Mouse (Mus musculus) midbrain, embryonic 14.5 days (tissue): ENCODE results near the gene Prss54. TPM values are rescaled to one million over a fixed set of nuclear protein-coding genes. Genes with fewer than 3 reads are reported as not detected.

ENCODE experiments used
- ATAC-seq: fragments of 200-750 bp; cut with Nextera tagmentation; 2 replicates; pipeline ENCODE4 v1.8.0; 2017; ENCODE audit warnings: moderate number of reproducible peaks, moderate library complexity; ENCODE audit not compliant: low FRiP score, low TSS enrichment
- DNase-seq: peaks from one replicate; pipeline ENCODE4 v3.0.0-alpha.2; 2015
- H3K27ac ChIP-seq: fragments of 300-500 bp; sonication (generic); replicated peaks from 2 replicates; pipeline ENCODE4 v1.5.1; 2014; ENCODE audit warnings: mild to moderate bottlenecking, low read depth, low read length, moderate library complexity
- H3K27me3 ChIP-seq: fragments of 300-500 bp; sonication (generic); 2 replicates; pipeline ENCODE4 v1.6.1; 2014; ENCODE audit warnings: low read length, control low read depth, mixed read lengths; ENCODE audit not compliant: control insufficient read depth, insufficient read depth
- H3K36me3 ChIP-seq: fragments of 300-500 bp; sonication (generic); 2 replicates; pipeline ENCODE4 v1.6.1; 2014; ENCODE audit warnings: low read length, control low read depth; ENCODE audit not compliant: control insufficient read depth, insufficient read depth
- H3K4me1 ChIP-seq: fragments of 300-500 bp; sonication (generic); 2 replicates; pipeline ENCODE4 v1.6.1; 2014; ENCODE audit warnings: mild to moderate bottlenecking, antibody characterized with exemption, low read length, control low read depth; ENCODE audit not compliant: control insufficient read depth, insufficient read depth
- H3K4me2 ChIP-seq: fragments of 300-500 bp; sonication (generic); 2 replicates; pipeline ENCODE4 v1.6.1; 2014; ENCODE audit warnings: mild to moderate bottlenecking, low read length, moderate library complexity
- H3K4me3 ChIP-seq: fragments of 300-500 bp; sonication (generic); replicated peaks from 2 replicates; pipeline ENCODE4 v1.5.1; 2014; ENCODE audit warnings: low read depth, low read length
- H3K9ac ChIP-seq: fragments of 300-500 bp; sonication (generic); replicated peaks from 2 replicates; pipeline ENCODE4 v1.6.1; 2014; ENCODE audit warnings: mild to moderate bottlenecking, low read length, moderate library complexity
- H3K9me3 ChIP-seq: fragments of 300-500 bp; sonication (generic); 2 replicates; pipeline ENCODE4 v1.6.1; 2016; ENCODE audit warnings: low read length, control low read depth, mixed read lengths; ENCODE audit not compliant: control insufficient read depth
- WGBS: fragments of 180-500 bp; shearing (Covaris S2); extraction: QIAGEN DNeasy Blood & Tissue Kit; methylation state at CpG from one replicate; pipeline ENCODE4 v1.1.7; 2014; 5-methylcytosine and 5-hydroxymethylcytosine counted together
- polyA plus RNA-seq: library from polyadenylated mRNA; unstranded; fragments of >200 nt; fragmentation: Nextera tagmentation; extraction: Ambion mirVana; gene quantifications from 2 replicates; pipeline ENCODE4 v1.2.1, GENCODE M21; 2014

The Prss54 gene
- polyA plus RNA-seq, 1 experiment from 2014 or later: not detected

DNA sequence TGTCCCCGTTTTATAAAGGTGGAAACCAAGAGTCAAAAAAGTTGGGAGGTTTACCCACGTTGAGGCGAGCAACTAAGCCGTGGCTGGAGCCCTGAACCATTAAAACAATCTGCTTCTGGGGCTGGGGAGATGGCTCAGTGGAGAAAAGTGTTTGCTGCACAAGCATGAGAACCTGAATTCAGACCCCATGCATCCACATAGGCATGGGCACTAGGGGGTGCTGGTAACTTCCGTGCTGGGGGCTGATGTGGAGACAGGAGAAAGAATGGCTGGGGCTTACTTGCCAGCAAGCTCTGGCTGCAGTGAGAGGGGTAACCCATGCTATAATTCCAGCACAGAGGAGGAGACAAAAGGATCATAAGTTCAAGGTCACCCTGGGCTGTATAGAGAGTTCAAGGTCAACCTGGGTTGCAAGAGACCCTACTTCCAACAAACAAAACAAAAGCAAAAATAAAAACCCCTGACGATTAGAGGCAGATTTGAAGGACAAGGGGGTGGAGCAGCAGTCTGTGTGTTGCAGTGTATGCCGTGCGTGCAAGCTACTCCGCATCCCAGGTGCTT is 47.3 kb downstream of the Prss54 start:
- 62% methylated on average over 9 of the region's 9 CpGs for WGBS
- Histone ChIP-seq H3K27me3 (no peaks in the 10 kb centered on the region), H3K4me1 (no peaks in the 10 kb centered on the region), H3K4me2 (no peak overlapping the region), H3K27ac (no peak overlapping the region), H3K9ac (no peak overlapping the region), H3K4me3 (no peak overlapping the region), H3K9me3 (no peaks in the 10 kb centered on the region), H3K36me3 (no peaks in the 10 kb centered on the region)
- no peak for DNase-seq
- no peak for ATAC-seq

DNA sequence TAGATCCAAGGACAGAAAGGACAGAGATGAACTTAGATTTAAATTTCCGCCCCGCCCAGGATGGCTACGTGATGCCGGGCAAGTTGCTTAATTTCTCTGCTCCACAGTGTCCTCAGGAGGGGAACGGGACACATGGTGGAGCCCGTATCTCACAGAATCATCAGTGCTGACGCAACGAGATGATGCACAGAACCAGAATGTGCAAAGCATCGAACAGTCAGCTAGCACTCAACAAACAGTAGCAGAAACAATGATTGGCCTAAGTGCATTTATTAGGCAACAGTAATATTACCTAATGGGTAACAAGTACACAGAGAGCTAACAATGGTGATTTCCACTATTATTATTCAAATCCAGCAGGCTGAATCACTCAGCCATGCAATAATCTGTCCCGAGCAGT is 47.9 kb downstream of the Prss54 start:
- H3K27ac ChIP-seq: no peak overlapping the region
- no peak overlapping the region for H3K9ac ChIP-seq
- no peak for DNase-seq
- H3K4me3 ChIP-seq: no peak overlapping the region
- H3K9me3 ChIP-seq: no peaks in the 10 kb centered on the region
- ATAC-seq: no peak
- 75% methylated on average over 10 of the region's 10 CpGs for WGBS
- no peak overlapping the region for H3K4me2 ChIP-seq
- no peaks in the 10 kb centered on the region for H3K27me3 ChIP-seq
- H3K36me3 ChIP-seq: no peaks in the 10 kb centered on the region
- H3K4me1 ChIP-seq: no peaks in the 10 kb centered on the region

- Histone ChIP-seq H3K4me2 (no peak overlapping the region), H3K9ac (no peak overlapping the region), H3K36me3 (no peaks in the 10 kb centered on the region), H3K9me3 (no peaks in the 10 kb centered on the region), H3K4me1 (no peaks in the 10 kb centered on the region), H3K27me3 (no peaks in the 10 kb centered on the region), H3K4me3 (no peak overlapping the region), H3K27ac (no peak overlapping the region)
- WGBS: 92% methylated on average over 4 of the region's 4 CpGs
- no peak for ATAC-seq
- DNase-seq: no peak
Measured at GRCm38 (mm10) chr8:95523991-95524390, 52.1 kb downstream of the Prss54 start.

GRCm38 (mm10) chr8:95516928-95517327 is 59.2 kb downstream of the Prss54 start:
- Histone ChIP-seq H3K4me3 (no peak overlapping the region), H3K9ac (no peak overlapping the region), H3K4me2 (no peak overlapping the region), H3K36me3 (no peaks in the 10 kb centered on the region), H3K4me1 (no peaks in the 10 kb centered on the region), H3K9me3 (no peaks in the 10 kb centered on the region), H3K27me3 (no peaks in the 10 kb centered on the region), H3K27ac (no peak overlapping the region)
- WGBS: 92% methylated on average over 6 of the region's 6 CpGs
- DNase-seq (no peak), ATAC-seq (no peak)

GRCm38 (mm10) chr8:95513219-95513618 is 62.9 kb downstream of the Prss54 start:
- WGBS: 84% methylated on average over 4 of the region's 4 CpGs
- Histone ChIP-seq H3K36me3 (no peaks in the 10 kb centered on the region), H3K9ac (no peak overlapping the region), H3K4me2 (no peak overlapping the region), H3K27ac (no peak overlapping the region), H3K4me3 (no peak overlapping the region), H3K27me3 (no peaks in the 10 kb centered on the region), H3K9me3 (no peaks in the 10 kb centered on the region), H3K4me1 (no peaks in the 10 kb centered on the region)
- ATAC-seq (no peak), DNase-seq (no peak)

DNA sequence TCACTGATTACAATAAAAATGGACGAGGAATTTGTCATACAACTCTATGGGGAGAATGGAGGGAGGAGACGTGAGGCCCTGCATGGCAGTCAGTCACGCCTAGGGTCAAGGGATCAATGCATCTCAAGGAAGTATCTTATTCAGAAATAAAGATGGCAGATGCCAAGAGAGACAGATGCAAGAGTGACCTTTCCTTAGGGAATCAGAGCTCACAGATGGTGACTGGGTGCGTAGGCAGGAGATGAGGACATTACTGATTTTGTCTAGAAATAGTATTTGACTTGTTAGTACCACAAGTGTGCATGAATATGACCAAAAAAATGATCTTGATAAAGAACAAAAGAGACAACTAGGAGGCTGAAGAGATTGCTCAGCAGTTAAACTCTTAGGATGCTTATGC is 63.9 kb downstream of the Prss54 start:
- WGBS: 37% methylated on average over 4 of the region's 4 CpGs
- Histone ChIP-seq H3K36me3 (no peaks in the 10 kb centered on the region), H3K27me3 (no peaks in the 10 kb centered on the region), H3K4me2 (no peak overlapping the region), H3K27ac (no peak overlapping the region), H3K4me1 (no peaks in the 10 kb centered on the region), H3K9me3 (no peaks in the 10 kb centered on the region), H3K4me3 (no peak overlapping the region), H3K9ac (no peak overlapping the region)
- ATAC-seq (no peak), DNase-seq (no peak)

Other genes with a start within 250 kb of the Prss54 start
- 15.9 and 17.9 TPM in 2 replicates for gene Zfp319, start 244.4 kb downstream of the Prss54 start, polyA plus RNA-seq
- 32.0 and 37.3 TPM in 2 replicates for gene Usb1, start 244.1 kb downstream of the Prss54 start, polyA plus RNA-seq
- gene Mmp15, start 224.1 kb downstream of the Prss54 start, polyA plus RNA-seq: 17.8 and 19.1 TPM in 2 replicates
- 133 TPM in 2 replicates for gene Cfap20, start 141.5 kb downstream of the Prss54 start, polyA plus RNA-seq
- 18.8 and 19.1 TPM in 2 replicates for gene Csnk2a2, start 86.3 kb downstream of the Prss54 start, polyA plus RNA-seq
- 0.66 and 0.78 TPM in 2 replicates for gene Ccdc113, start 42.3 kb downstream of the Prss54 start, polyA plus RNA-seq
- gene Gins3, start 57.1 kb upstream of the Prss54 start, polyA plus RNA-seq: 6.2 and 8.1 TPM in 2 replicates
- gene Ndrg4, start 100.6 kb upstream of the Prss54 start, polyA plus RNA-seq: 276 and 287 TPM in 2 replicates
- gene Setd6, start 139.5 kb upstream of the Prss54 start, polyA plus RNA-seq: 28.3 and 32.8 TPM in 2 replicates
- 50.8 and 76.9 TPM in 2 replicates for gene Cnot1, start 231.1 kb upstream of the Prss54 start, polyA plus RNA-seq
- gene Sap18b, start 249.0 kb upstream of the Prss54 start, polyA plus RNA-seq: 225 and 233 TPM in 2 replicates